In genomic region chr6:114742209-114743003, GRCm38 (mm10) we compare ENCODE assay signal across 27 mouse cellular contexts.
DNase-seq lines count a peak whose midpoint lies in the region; ATAC-seq and TF ChIP-seq lines count a peak whose summit lies in the region.
"Had no signal": no experiment of that assay in that cellular context is flagged by ENCODE, and none has a peak within 500 bp of the region (broad histone marks: within the 10 kb centered on the region; RNA-seq: fewer than 3 reads in every experiment).

No protein-coding gene starts in this region.

- H3K9ac ChIP-seq in forebrain, embryonic 14.5 days (ENCODE audit: low read length) = no peak overlapping the region
- no peak overlapping the region for H3K9ac ChIP-seq in heart, embryonic 11.5 days (ENCODE audit: low read depth, low read length)
- H3K9ac ChIP-seq: forebrain, embryonic 13.5 days; heart, embryonic 15.5 days; hindbrain, embryonic 14.5 days; limb, embryonic 12.5 days; liver, embryonic 13.5 days; lung, embryonic 14.5 days had no signal

- H3K27me3 ChIP-seq in forebrain, embryonic 14.5 days (replicated peaks; ENCODE audit: control insufficient read depth, insufficient read depth, low read length) = no peaks in the 10 kb centered on the region
- H3K27me3 ChIP-seq in heart, embryonic 11.5 days (ENCODE audit: control insufficient read depth, insufficient read depth, low read length) = no peaks in the 10 kb centered on the region
- H3K27me3 ChIP-seq: heart, embryonic 15.5 days had no signal

- WGBS in forebrain, embryonic 14.5 days = 93% methylated on average over 12 of the region's 12 CpGs
- 79% methylated on average over 12 of the region's 12 CpGs for WGBS in lung, adult 2 months
- 83% methylated on average over 12 of the region's 12 CpGs for WGBS in heart, embryonic 11.5 days (ENCODE audit: insufficient replicate concordance)

- ATAC-seq in megakaryocyte, adult 5-6 weeks (ENCODE audit: poor library complexity, severe bottlenecking) = peak; percentile 90
- ATAC-seq in forebrain, embryonic 14.5 days = no peak
- no peak for ATAC-seq in heart, embryonic 11.5 days (replicated peaks; ENCODE audit: insufficient number of reproducible peaks, low FRiP score, low TSS enrichment)
- ATAC-seq: forebrain, embryonic 13.5 days; inflammation-experienced regulatory T-cells, adult 6 months had no signal

- peak; percentile 33 for DNase-seq in gastrocnemius, adult 2 months
- DNase-seq in gastrocnemius, postnatal 25 days = no peak
- DNase-seq in spleen, postnatal 36 days (ENCODE audit: low spot score in 2 of 2) = peak; percentile 11
- no peak for DNase-seq in spleen, postnatal 14 days (ENCODE audit: low spot score in 2 of 2)
- DNase-seq in forebrain, embryonic 14.5 days (ENCODE audit: low spot score) = no peak
- no peak for DNase-seq in lung, adult 2 months
- DNase-seq: adrenal gland, postnatal 14 days; cerebellum, adult 18-20 months; cerebellum, postnatal 25 days; gastrocnemius, postnatal 10 days; heart, adult 2 months; heart, postnatal 36 days; kidney, adult 2 months; liver, embryonic 13.5 days; lung, embryonic 14.5 days; lung, postnatal 36 days; right cerebral cortex, postnatal 14 days had no signal

- H3K36me3 ChIP-seq in forebrain, embryonic 14.5 days (ENCODE audit: control insufficient read depth, insufficient read depth, low read length) = no peaks in the 10 kb centered on the region
- H3K36me3 ChIP-seq in heart, embryonic 11.5 days (ENCODE audit: control insufficient read depth, insufficient read depth, low read length) = no peaks in the 10 kb centered on the region
- H3K36me3 ChIP-seq: heart, embryonic 15.5 days; liver, embryonic 13.5 days had no signal

- H3K4me3 ChIP-seq in gastrocnemius, adult 2 months = no peak overlapping the region
- no peak overlapping the region for H3K4me3 ChIP-seq in forebrain, embryonic 14.5 days (ENCODE audit: low read depth, low read length)
- H3K4me3 ChIP-seq in lung, adult 2 months (replicated peaks; ENCODE audit: extremely low read depth, low read depth, low read length) = no peak overlapping the region
- no peak overlapping the region for H3K4me3 ChIP-seq in heart, embryonic 11.5 days (ENCODE audit: low read depth, low read length)
- H3K4me3 ChIP-seq: forebrain, embryonic 13.5 days; heart, adult 2 months; heart, embryonic 15.5 days; limb, embryonic 12.5 days; liver, embryonic 13.5 days; midbrain, embryonic 10.5 days had no signal

- 0 out of 2 replicates have a peak, but pooled peaks cover 3% of the 10 kb centered on the region for H3K4me1 ChIP-seq in forebrain, embryonic 14.5 days (ENCODE audit: control insufficient read depth, insufficient read depth, low read length)
- H3K4me1 ChIP-seq in lung, adult 2 months (ENCODE audit: control insufficient read depth, insufficient read depth, low read length) = no peaks in the 10 kb centered on the region
- peaks cover 5% of the 10 kb centered on the region; the same call in 1 of the 2 replicates for H3K4me1 ChIP-seq in heart, embryonic 11.5 days (ENCODE audit: control insufficient read depth, insufficient read depth, low read length)
- H3K4me1 ChIP-seq: liver, embryonic 13.5 days had no signal

- intact Hi-C loops in gastrocnemius, adult 2 months (cut with DNase I) = no loop called here

- H3K9me3 ChIP-seq in forebrain, embryonic 14.5 days (replicated peaks; ENCODE audit: control insufficient read depth, low read length) = no peaks in the 10 kb centered on the region
- H3K9me3 ChIP-seq in heart, embryonic 11.5 days (replicated peaks; ENCODE audit: control insufficient read depth, low read length) = no peaks in the 10 kb centered on the region
- H3K9me3 ChIP-seq: forebrain, embryonic 13.5 days; heart, embryonic 15.5 days; liver, embryonic 13.5 days had no signal

- TF ChIP-seq CTCF in gastrocnemius, adult 2 months (IDR thresholded peaks at IDR 0.05) = no peak
- no peak for TF ChIP-seq CTCF in lung, adult 2 months (IDR thresholded peaks at IDR 0.05; ENCODE audit: insufficient read depth, low read length)

- H3K27ac ChIP-seq in gastrocnemius, adult 2 months = 0 out of 2 replicates have a peak overlapping the region, but pooled peaks have one; percentile 8
- H3K27ac ChIP-seq in forebrain, embryonic 14.5 days (ENCODE audit: low read depth, low read length) = no peak overlapping the region
- H3K27ac ChIP-seq in heart, embryonic 11.5 days (ENCODE audit: low read depth, low read length) = no peak overlapping the region
- H3K27ac ChIP-seq: forebrain, embryonic 13.5 days; heart, adult 2 months; heart, embryonic 15.5 days; hindbrain, embryonic 14.5 days; kidney, postnatal 0 days; limb, embryonic 12.5 days; liver, embryonic 13.5 days; midbrain, embryonic 10.5 days; stomach, postnatal 0 days had no signal

- no peak overlapping the region for H3K4me2 ChIP-seq in forebrain, embryonic 14.5 days (ENCODE audit: low read length)
- H3K4me2 ChIP-seq in heart, embryonic 11.5 days = no peak overlapping the region
- H3K4me2 ChIP-seq: forebrain, embryonic 13.5 days; heart, embryonic 15.5 days; hindbrain, embryonic 14.5 days; limb, embryonic 12.5 days; liver, embryonic 13.5 days; lung, embryonic 14.5 days had no signal

- TF ChIP-seq POLR2A in lung, adult 2 months (IDR thresholded peaks at IDR 0.05; ENCODE audit: borderline replicate concordance, extremely low read depth, low read depth, low read length) = no peak

Comparison
In these comparisons a context has a peak if more than half of its experiments do, and no peak if none do; other contexts are left out.
1. DNase-seq: peak in gastrocnemius, adult 2 months (single experiment) and spleen, postnatal 36 days (2 of 2); none in gastrocnemius, postnatal 25 days (single experiment), spleen, postnatal 14 days (0 of 2), forebrain, embryonic 14.5 days (single experiment) and lung, adult 2 months (single experiment).